Mouse (Mus musculus): ENCODE measurements around the gene Fam117a. TPM values are rescaled to one million over a fixed set of nuclear protein-coding genes. Genes with fewer than 3 reads are reported as not detected.

Fam117a gene
- total RNA-seq, 2 experiments from 2014 or later: 6.3 to 8.2 TPM

- DNase-seq (ENCODE audit: low spot score in 2 of 2): no peak
Measured at GRCm38 (mm10) chr11:95330662-95331061, 6.2 kb upstream of the Fam117a start.

GRCm38 (mm10) chr11:95333209-95333608 lies 3.6 kb upstream of the Fam117a start:
- DNase-seq (ENCODE audit: low spot score in 2 of 2): no peak

GRCm38 (mm10) chr11:95333805-95334204 lies 3.0 kb upstream of the Fam117a start:
- DNase-seq (ENCODE audit: low spot score in 2 of 2): no peak

GRCm38 (mm10) chr11:95334448-95335060 lies 2.3 kb upstream of the Fam117a start:
- DNase-seq (ENCODE audit: low spot score in 2 of 2): no peak

GRCm38 (mm10) chr11:95337129-95337813 lies 453 bp downstream of the Fam117a start:
- peak in 1 of 2 experiments; percentile 50 for DNase-seq (ENCODE audit: low spot score in 2 of 2)

- no peak for DNase-seq (ENCODE audit: low spot score in 2 of 2)
Measured at GRCm38 (mm10) chr11:95337846-95338342, 1.1 kb downstream of the Fam117a start.

GRCm38 (mm10) chr11:95339471-95340021 lies 2.7 kb downstream of the Fam117a start:
- DNase-seq (ENCODE audit: low spot score in 2 of 2): no peak

GRCm38 (mm10) chr11:95340259-95340658 lies 3.4 kb downstream of the Fam117a start:
- no peak for DNase-seq (ENCODE audit: low spot score in 2 of 2)

- no peak for DNase-seq (ENCODE audit: low spot score in 2 of 2)
Measured at GRCm38 (mm10) chr11:95340664-95341063, 3.8 kb downstream of the Fam117a start.

- peak in 1 of 2 experiments; percentile 50 for DNase-seq (ENCODE audit: low spot score in 2 of 2)
Measured at GRCm38 (mm10) chr11:95343180-95343579, 6.4 kb downstream of the Fam117a start.

GRCm38 (mm10) chr11:95344181-95344580 lies 7.4 kb downstream of the Fam117a start:
- no peak for DNase-seq (ENCODE audit: low spot score in 2 of 2)

GRCm38 (mm10) chr11:95350289-95350688 lies 13.5 kb downstream of the Fam117a start:
- DNase-seq (ENCODE audit: low spot score in 2 of 2): no peak

GRCm38 (mm10) chr11:95350960-95351359 lies 14.1 kb downstream of the Fam117a start:
- no peak for DNase-seq (ENCODE audit: low spot score in 2 of 2)

- DNase-seq (ENCODE audit: low spot score in 2 of 2): no peak
Measured at GRCm38 (mm10) chr11:95352686-95353085, 15.9 kb downstream of the Fam117a start.

- DNase-seq (ENCODE audit: low spot score in 2 of 2): no peak
Measured at GRCm38 (mm10) chr11:95353226-95353625, 16.4 kb downstream of the Fam117a start.

- DNase-seq (ENCODE audit: low spot score in 2 of 2): no peak
Measured at GRCm38 (mm10) chr11:95354228-95354944, 17.6 kb downstream of the Fam117a start.

GRCm38 (mm10) chr11:95354945-95355660 lies 18.3 kb downstream of the Fam117a start:
- DNase-seq (ENCODE audit: low spot score in 2 of 2): no peak

- no peak for DNase-seq (ENCODE audit: low spot score in 2 of 2)
Measured at GRCm38 (mm10) chr11:95355661-95356011, 18.8 kb downstream of the Fam117a start.

- DNase-seq (ENCODE audit: low spot score in 2 of 2): no peak
Measured at GRCm38 (mm10) chr11:95356039-95356438, 19.2 kb downstream of the Fam117a start.

GRCm38 (mm10) chr11:95356469-95357273 lies 19.9 kb downstream of the Fam117a start:
- no peak for DNase-seq (ENCODE audit: low spot score in 2 of 2)

Data from layer of hippocampus, adult 18-20 months (tissue).